Mouse (Mus musculus) ES-Bruce4 (cell line): ENCODE results near the gene Ifna14. TPM values are rescaled to one million over a fixed set of nuclear protein-coding genes. Genes with fewer than 3 reads are reported as not detected.

Experiments used
- H3K27ac ChIP-seq: 2 replicates; pipeline ENCODE4 v1.5.1; 2012; ENCODE audit warnings: low read length, inconsistent platforms; ENCODE audit not compliant: insufficient read depth
- H3K27me3 ChIP-seq: 2 replicates; pipeline ENCODE4 v1.6.1; 2012; ENCODE audit warnings: mild to moderate bottlenecking, low read length, inconsistent platforms; ENCODE audit not compliant: control insufficient read depth, poor library complexity, insufficient read depth, severe bottlenecking
- H3K36me3 ChIP-seq: 2 replicates; pipeline ENCODE4 v1.6.1; 2012; ENCODE audit warnings: inconsistent platforms, mild to moderate bottlenecking, low read length, moderate library complexity; ENCODE audit not compliant: control insufficient read depth, poor library complexity, insufficient read depth, severe bottlenecking
- H3K4me1 ChIP-seq: one replicate; pipeline ENCODE4 v1.8.1; 2011; ENCODE audit warnings: low read length; ENCODE audit not compliant: control insufficient read depth, insufficient read depth
- H3K4me3 ChIP-seq: 2 replicates; pipeline ENCODE4 v1.5.1; 2011; ENCODE audit warnings: low read depth, mild to moderate bottlenecking, low read length
- H3K9ac ChIP-seq: 2 replicates; pipeline ENCODE4 v1.6.1; 2012; ENCODE audit warnings: low read depth, mild to moderate bottlenecking, inconsistent platforms; ENCODE audit not compliant: poor library complexity, severe bottlenecking
- H3K9me3 ChIP-seq: replicated peaks from 2 replicates; pipeline ENCODE4 v1.6.1; 2012; ENCODE audit warnings: mild to moderate bottlenecking, low read length, inconsistent platforms; ENCODE audit not compliant: control insufficient read depth, poor library complexity, insufficient read depth, severe bottlenecking
- CTCF ChIP-seq: IDR thresholded peaks from one replicate; pipeline ENCODE4 v1.8.1; 2011; ENCODE audit warnings: low read depth, low read length
- EP300 ChIP-seq: IDR thresholded peaks from 2 replicates; pipeline ENCODE4 v1.6.1; 2011; ENCODE audit warnings: low read depth, low read length; ENCODE audit not compliant: insufficient read depth
- POLR2A ChIP-seq: IDR thresholded peaks from one replicate; pipeline ENCODE4 v1.8.1; 2011; ENCODE audit warnings: low read length; ENCODE audit not compliant: insufficient read depth
- polyA plus RNA-seq: library from polyadenylated mRNA; stranded (reverse); fragments of >200 nt; gene quantifications from 2 replicates; pipeline ENCODE4 v1.2.4, GENCODE M21; 2011; ENCODE audit warnings: low read depth; ENCODE audit not compliant: missing spikeins, insufficient read depth, insufficient read length

The Ifna14 gene
- polyA plus RNA-seq, 1 experiment, result not detected

- Histone ChIP-seq H3K9me3 (no peaks in the 10 kb centered on the region), H3K9ac (no peak overlapping the region), H3K4me3 (no peak overlapping the region), H3K27me3 (no peaks in the 10 kb centered on the region), H3K36me3 (no peaks in the 10 kb centered on the region), H3K4me1 (no peaks in the 10 kb centered on the region), H3K27ac (no peak overlapping the region)
- TF ChIP-seq EP300 (no peak), POLR2A (no peak), CTCF (no peak)
Measured at GRCm38 (mm10) chr4:88533499-88533898, 38.1 kb downstream of the Ifna14 start.

GRCm38 (mm10) chr4:88530892-88531291, 40.7 kb downstream of the Ifna14 start:
- Histone ChIP-seq H3K27me3 (no peaks in the 10 kb centered on the region), H3K27ac (no peak overlapping the region), H3K4me3 (no peak overlapping the region), H3K36me3 (no peaks in the 10 kb centered on the region), H3K4me1 (no peaks in the 10 kb centered on the region), H3K9me3 (no peaks in the 10 kb centered on the region), H3K9ac (no peak overlapping the region)
- no peak for TF ChIP-seq POLR2A
- no peak for TF ChIP-seq CTCF
- TF ChIP-seq EP300, result no peak

GRCm38 (mm10) chr4:88530271-88530670, 41.3 kb downstream of the Ifna14 start:
- no peak overlapping the region for H3K9ac ChIP-seq
- no peak for TF ChIP-seq POLR2A
- no peaks in the 10 kb centered on the region for H3K9me3 ChIP-seq
- H3K4me1 ChIP-seq, result no peaks in the 10 kb centered on the region
- no peaks in the 10 kb centered on the region for H3K27me3 ChIP-seq
- H3K4me3 ChIP-seq, result no peak overlapping the region
- H3K36me3 ChIP-seq, result no peaks in the 10 kb centered on the region
- no peak overlapping the region for H3K27ac ChIP-seq

GRCm38 (mm10) chr4:88526379-88527049, 45.1 kb downstream of the Ifna14 start:
- Histone ChIP-seq H3K36me3 (no peaks in the 10 kb centered on the region), H3K9ac (no peak overlapping the region), H3K4me3 (no peak overlapping the region), H3K4me1 (no peaks in the 10 kb centered on the region), H3K9me3 (no peaks in the 10 kb centered on the region), H3K27ac (no peak overlapping the region), H3K27me3 (no peaks in the 10 kb centered on the region)
- TF ChIP-seq CTCF (no peak), POLR2A (no peak), EP300 (no peak)

GRCm38 (mm10) chr4:88525393-88525792, 46.2 kb downstream of the Ifna14 start:
- H3K27me3 ChIP-seq, result no peaks in the 10 kb centered on the region
- no peak overlapping the region for H3K27ac ChIP-seq
- H3K36me3 ChIP-seq, result no peaks in the 10 kb centered on the region
- TF ChIP-seq EP300, result no peak
- TF ChIP-seq CTCF, result no peak
- TF ChIP-seq POLR2A, result no peak
- no peaks in the 10 kb centered on the region for H3K4me1 ChIP-seq
- no peak overlapping the region for H3K4me3 ChIP-seq
- H3K9me3 ChIP-seq, result no peaks in the 10 kb centered on the region
- no peak overlapping the region for H3K9ac ChIP-seq

GRCm38 (mm10) chr4:88523241-88523640, 48.4 kb downstream of the Ifna14 start:
- Histone ChIP-seq H3K27me3 (no peaks in the 10 kb centered on the region), H3K9ac (no peak overlapping the region), H3K36me3 (no peaks in the 10 kb centered on the region), H3K27ac (no peak overlapping the region), H3K4me3 (no peak overlapping the region), H3K9me3 (no peaks in the 10 kb centered on the region), H3K4me1 (no peaks in the 10 kb centered on the region)
- TF ChIP-seq CTCF (no peak), POLR2A (no peak), EP300 (no peak)
